Mouse (Mus musculus): ENCODE results near the gene S100a7a. TPM values are rescaled to one million over a fixed set of nuclear protein-coding genes. Genes with fewer than 3 reads are reported as not detected.

The S100a7a gene
- total RNA-seq, 2 experiments from 2014 or later = 0.33 TPM; not detected in 1

Other genes starting within 250 kb of the S100a7a start
- 10 to 100 TPM; 46.8 to 51.6 TPM for gene Ints3, start 220.4 kb upstream of the S100a7a start, total RNA-seq (2021)
- 100 to 1,000 TPM in 1 of 2 experiments, 10 to 100 TPM in 1; 88.3 to 101 TPM for gene Npr1, start 188.2 kb upstream of the S100a7a start, total RNA-seq (2021)
- gene Ilf2, start 177.9 kb upstream of the S100a7a start, total RNA-seq (2021) = 10 to 100 TPM; 59.1 to 63.2 TPM
- gene Snapin, start 163.0 kb upstream of the S100a7a start, total RNA-seq (2021) = 10 to 100 TPM; 46.6 to 59.3 TPM
- gene Chtop, start 144.5 kb upstream of the S100a7a start, total RNA-seq (2021) = 100 to 1,000 TPM; 101 to 108 TPM
- 100 to 1,000 TPM; 263 to 269 TPM for gene S100a1, start 139.6 kb upstream of the S100a7a start, total RNA-seq (2021)
- 10 to 100 TPM; 59.6 to 60.9 TPM for gene S100a13, start 139.6 kb upstream of the S100a7a start, total RNA-seq (2021)
- under 1 TPM; 0.24 to 0.70 TPM for gene S100a14, start 127.2 kb upstream of the S100a7a start, total RNA-seq (2021)
- gene S100a16, start 116.8 kb upstream of the S100a7a start, total RNA-seq (2021) = 10 to 100 TPM; 73.5 to 91.6 TPM
- gene S100a3, start 93.4 kb upstream of the S100a7a start, total RNA-seq (2021) = not detected
- gene S100a2, start 63.8 kb upstream of the S100a7a start, total RNA-seq (2021) = not detected
- not detected for gene Gm42674, start 52.1 kb upstream of the S100a7a start, total RNA-seq (2021)
- 10 to 100 TPM; 16.9 to 18.5 TPM for gene S100a4, start 50.2 kb upstream of the S100a7a start, total RNA-seq (2021)
- gene S100a5, start 45.5 kb upstream of the S100a7a start, total RNA-seq (2021) = not detected
- gene S100a6, start 41.1 kb upstream of the S100a7a start, total RNA-seq (2021) = 10 to 100 TPM; 72.2 to 82.8 TPM
- gene S100a8, start 15.0 kb downstream of the S100a7a start, total RNA-seq (2021) = 10 to 100 TPM; 61.2 to 94.6 TPM
- 100 to 1,000 TPM in 1 of 2 experiments, 10 to 100 TPM in 1; 76.0 to 125 TPM for gene S100a9, start 41.7 kb downstream of the S100a7a start, total RNA-seq (2021)
- not detected for gene Pglyrp4, start 72.9 kb downstream of the S100a7a start, total RNA-seq (2021)
- not detected for gene Gm5849, start 123.9 kb downstream of the S100a7a start, total RNA-seq (2021)